Mouse (Mus musculus) liver, adult 2 months (tissue): ENCODE data around the gene Krtap5-1. TPM values are rescaled to one million over a fixed set of nuclear protein-coding genes. Genes with fewer than 3 reads are reported as not detected.
A peak's percentile ranks its signal among the peaks of the same experiment; 100 is the strongest.
"Not testable (repeated sequence)": the region's sequence is repeated elsewhere in the genome, so short reads cannot be mapped to it uniquely, and the experiment has no call there.

Experiments used
- DNase-seq: peaks from one replicate; pipeline ENCODE4 v3.0.0-alpha.2; 2011; ENCODE audit warnings: low read depth, low spot score; ENCODE audit errors: extremely low read depth
- H3K27ac ChIP-seq: fragments of 200-500 bp; replicated peaks from 2 replicates; pipeline ENCODE4 v1.5.1; 2012; ENCODE audit warnings: low read depth, mild to moderate bottlenecking, control low read depth, inconsistent platforms, low read length; ENCODE audit not compliant: insufficient read depth
- H3K27me3 ChIP-seq: fragments of 200-500 bp; 2 replicates; pipeline ENCODE4 v1.6.1; 2012; ENCODE audit warnings: mild to moderate bottlenecking, moderate library complexity, low read length, inconsistent platforms; ENCODE audit not compliant: control insufficient read depth, insufficient read depth
- H3K36me3 ChIP-seq: fragments of 200-500 bp; 2 replicates; pipeline ENCODE4 v1.6.1; 2012; ENCODE audit warnings: low read length, inconsistent platforms; ENCODE audit not compliant: control insufficient read depth, insufficient read depth
- H3K4me1 ChIP-seq: fragments of 200-500 bp; 2 replicates; pipeline ENCODE4 v1.6.1; 2011; ENCODE audit warnings: low read length; ENCODE audit not compliant: control insufficient read depth, insufficient read depth
- H3K4me3 ChIP-seq: fragments of 200-500 bp; 2 replicates; pipeline ENCODE4 v1.5.1; 2011; ENCODE audit warnings: low read depth, mild to moderate bottlenecking, control low read depth, low read length, moderate library complexity; ENCODE audit not compliant: insufficient read depth
- H3K79me2 ChIP-seq: fragments of 200-500 bp; 2 replicates; pipeline ENCODE4 v1.6.1; 2012; ENCODE audit warnings: inconsistent platforms, mild to moderate bottlenecking, low read length, moderate library complexity; ENCODE audit not compliant: control insufficient read depth, insufficient read depth
- H3K9ac ChIP-seq: fragments of 200-500 bp; 2 replicates; pipeline ENCODE4 v1.6.1; 2012; ENCODE audit warnings: low read depth, mild to moderate bottlenecking, control low read depth, inconsistent platforms, low read length
- CTCF ChIP-seq: fragments of 200-500 bp; IDR thresholded peaks from 2 replicates; pipeline ENCODE4 v1.5.1; 2011; ENCODE audit warnings: low read depth, low read length, control low read depth
- POLR2A ChIP-seq: fragments of 200-500 bp; IDR thresholded peaks from 2 replicates; pipeline ENCODE4 v1.6.1; 2011; ENCODE audit warnings: low read length, control low read depth; ENCODE audit not compliant: insufficient read depth; ENCODE audit errors: extremely low read depth
- WGBS: fragments of 180-500 bp; shearing (Covaris S2); methylation state at CpG from one replicate; pipeline ENCODE4 v1.1.7; 2018; 5-methylcytosine and 5-hydroxymethylcytosine counted together
- polyA plus RNA-seq: library from polyadenylated mRNA; depleted of rRNA; stranded (reverse); fragments of >200 nt; gene quantifications from 2 replicates; pipeline ENCODE4 v1.2.3, GENCODE M21; 2012
- total RNA-seq: library from RNA; depleted of rRNA; stranded (reverse); fragments of >200 nt; gene quantifications from 2 replicates; pipeline ENCODE4 v1.2.3, GENCODE M21; 2014

The Krtap5-1 gene
- total and polyA plus RNA-seq, 2 experiments, result not detected

GRCm38 (mm10) chr7:142320906-142321305 is 24.0 kb upstream of the Krtap5-1 start:
- 50% methylated on average over 2 of the region's 2 CpGs for WGBS
- Histone ChIP-seq H3K27ac (no peak overlapping the region), H3K4me3 (no peak overlapping the region)

GRCm38 (mm10) chr7:142319124-142319523 is 22.2 kb upstream of the Krtap5-1 start:
- Histone ChIP-seq H3K27me3 (no peaks in the 10 kb centered on the region), H3K79me2 (no peaks in the 10 kb centered on the region), H3K9ac (no peak overlapping the region), H3K36me3 (no peaks in the 10 kb centered on the region), H3K4me3 (no peak overlapping the region), H3K27ac (no peak overlapping the region), H3K4me1 (no peaks in the 10 kb centered on the region)
- 92% methylated on average over 11 of the region's 11 CpGs for WGBS
- DNase-seq, result no peak
- TF ChIP-seq CTCF (no peak), POLR2A (no peak)

More at GRCm38 (mm10) chr7:142320906-142321305, 24.0 kb upstream of the Krtap5-1 start:
- Histone ChIP-seq H3K9ac (no peak overlapping the region), H3K36me3 (no peaks in the 10 kb centered on the region), H3K27me3 (no peaks in the 10 kb centered on the region), H3K79me2 (no peaks in the 10 kb centered on the region), H3K4me1 (no peaks in the 10 kb centered on the region)
- TF ChIP-seq CTCF (no peak), POLR2A (no peak)
- no peak for DNase-seq

GRCm38 (mm10) chr7:142317216-142317615 is 20.3 kb upstream of the Krtap5-1 start:
- H3K79me2 ChIP-seq, result no peaks in the 10 kb centered on the region
- no peak overlapping the region for H3K27ac ChIP-seq
- no peak overlapping the region for H3K4me3 ChIP-seq
- no peaks in the 10 kb centered on the region for H3K27me3 ChIP-seq
- TF ChIP-seq CTCF, result no peak
- TF ChIP-seq POLR2A, result no peak
- no peaks in the 10 kb centered on the region for H3K4me1 ChIP-seq
- no peak overlapping the region for H3K9ac ChIP-seq
- 86% methylated on average over 5 of the region's 5 CpGs for WGBS
- no peak for DNase-seq
- H3K36me3 ChIP-seq, result no peaks in the 10 kb centered on the region

GRCm38 (mm10) chr7:142316558-142316957 is 19.6 kb upstream of the Krtap5-1 start:
- H3K4me1 ChIP-seq, result no peaks in the 10 kb centered on the region
- H3K79me2 ChIP-seq, result no peaks in the 10 kb centered on the region
- peak; percentile 32 for TF ChIP-seq CTCF
- TF ChIP-seq POLR2A, result no peak
- no peak overlapping the region for H3K4me3 ChIP-seq
- no peak overlapping the region for H3K27ac ChIP-seq
- H3K36me3 ChIP-seq, result no peaks in the 10 kb centered on the region
- DNase-seq, result peak; percentile 19
- no peaks in the 10 kb centered on the region for H3K27me3 ChIP-seq
- WGBS, result 45% methylated on average over 6 of the region's 6 CpGs
- H3K9ac ChIP-seq, result no peak overlapping the region

GRCm38 (mm10) chr7:142314600-142315285 is 17.8 kb upstream of the Krtap5-1 start:
- H3K79me2 ChIP-seq, result no peaks in the 10 kb centered on the region
- 68% methylated on average over 5 of the region's 5 CpGs for WGBS
- no peaks in the 10 kb centered on the region for H3K36me3 ChIP-seq
- no peak for DNase-seq
- no peak overlapping the region for H3K9ac ChIP-seq
- H3K4me1 ChIP-seq, result no peaks in the 10 kb centered on the region
- no peak overlapping the region for H3K27ac ChIP-seq
- TF ChIP-seq CTCF (no peak), POLR2A (no peak)
- no peaks in the 10 kb centered on the region for H3K27me3 ChIP-seq
- no peak overlapping the region for H3K4me3 ChIP-seq

- not testable (repeated sequence) for H3K4me1 ChIP-seq, H3K4me3 ChIP-seq, H3K27me3 ChIP-seq, H3K9ac ChIP-seq, H3K27ac ChIP-seq, H3K79me2 ChIP-seq, H3K36me3 ChIP-seq, DNase-seq
- 95% methylated on average over 1 of the region's 1 CpGs for whole genome bisulfite sequencing
Measured at GRCm38 (mm10) chr7:142303929-142304328, 7.0 kb upstream of the Krtap5-1 start.
